Mouse (Mus musculus): Measurements from ENCODE around the gene Acvr2a.
"Not testable (repeated sequence)": the region's sequence is repeated elsewhere in the genome, so short reads cannot be mapped to it uniquely, and the experiment has no call there.

Acvr2a gene

GRCm38 (mm10) chr2:48846689-48847398, 32.9 kb downstream of the Acvr2a start:
- in situ Hi-C loops (cut with MboI; ENCODE audit: low pct_unique_long_range_greater_than_20kb in 1 of 2, low sequenced_read_pairs in 2 of 2, unreplicated experiment in 1 of 2): no loop called here

GRCm38 (mm10) chr2:48865596-48865995, 51.7 kb downstream of the Acvr2a start:
- in situ Hi-C loops (cut with MboI; ENCODE audit: low pct_unique_long_range_greater_than_20kb in 1 of 2, low sequenced_read_pairs in 2 of 2, unreplicated experiment in 1 of 2): not testable (repeated sequence)

- in situ Hi-C loops (cut with MboI; ENCODE audit: low pct_unique_long_range_greater_than_20kb in 1 of 2, low sequenced_read_pairs in 2 of 2, unreplicated experiment in 1 of 2): no loop called here
These were observed 54.4 kb downstream of the Acvr2a start for GRCm38 (mm10) chr2:48868199-48868913.

GRCm38 (mm10) chr2:48885945-48886344, 72.0 kb downstream of the Acvr2a start:
- in situ Hi-C loops (cut with MboI; ENCODE audit: low pct_unique_long_range_greater_than_20kb in 1 of 2, low sequenced_read_pairs in 2 of 2, unreplicated experiment in 1 of 2): loop anchor here (25.0 kb wide), 2 partner anchors 874 to 1099 kb away; no protein-coding TSS in a partner anchor

- in situ Hi-C loops (cut with MboI; ENCODE audit: low pct_unique_long_range_greater_than_20kb in 1 of 2, low sequenced_read_pairs in 2 of 2, unreplicated experiment in 1 of 2): loop anchor here (25.0 kb wide), 2 partner anchors 883 to 1108 kb away; no protein-coding TSS in a partner anchor
These were observed 81.3 kb downstream of the Acvr2a start for GRCm38 (mm10) chr2:48895186-48895585.

- in situ Hi-C loops (cut with MboI; ENCODE audit: low pct_unique_long_range_greater_than_20kb in 1 of 2, low sequenced_read_pairs in 2 of 2, unreplicated experiment in 1 of 2): loop anchor here (25.0 kb wide), 3 partner anchors 403 to 828 kb away; no protein-coding TSS in a partner anchor
These were observed 95.0 kb downstream of the Acvr2a start for GRCm38 (mm10) chr2:48908866-48909265.

GRCm38 (mm10) chr2:48914185-48914584, 100.3 kb downstream of the Acvr2a start:
- in situ Hi-C loops (cut with MboI; ENCODE audit: low pct_unique_long_range_greater_than_20kb in 1 of 2, low sequenced_read_pairs in 2 of 2, unreplicated experiment in 1 of 2): loop anchor here (25.0 kb wide), 3 partner anchors 398 to 823 kb away; no protein-coding TSS in a partner anchor

GRCm38 (mm10) chr2:48915832-48916231, 101.9 kb downstream of the Acvr2a start:
- in situ Hi-C loops (cut with MboI; ENCODE audit: low pct_unique_long_range_greater_than_20kb in 1 of 2, low sequenced_read_pairs in 2 of 2, unreplicated experiment in 1 of 2): loop anchor here (25.0 kb wide), 3 partner anchors 396 to 821 kb away; no protein-coding TSS in a partner anchor

GRCm38 (mm10) chr2:48935058-48935457, 121.1 kb downstream of the Acvr2a start:
- in situ Hi-C loops (cut with MboI; ENCODE audit: low pct_unique_long_range_greater_than_20kb in 1 of 2, low sequenced_read_pairs in 2 of 2, unreplicated experiment in 1 of 2): no loop called here

- in situ Hi-C loops (cut with MboI; ENCODE audit: low pct_unique_long_range_greater_than_20kb in 1 of 2, low sequenced_read_pairs in 2 of 2, unreplicated experiment in 1 of 2): no loop called here
These were observed 133.9 kb downstream of the Acvr2a start for GRCm38 (mm10) chr2:48947761-48948160.

- in situ Hi-C loops (cut with MboI; ENCODE audit: low pct_unique_long_range_greater_than_20kb in 1 of 2, low sequenced_read_pairs in 2 of 2, unreplicated experiment in 1 of 2): no loop called here
These were observed 135.1 kb downstream of the Acvr2a start, which contains the start of gene Mbd5 for GRCm38 (mm10) chr2:48948841-48949584. TSS of gene Mbd5 (plus strand) at chr2:48949508.

GRCm38 (mm10) chr2:48949743-48950251, 135.9 kb downstream of the Acvr2a start:
- in situ Hi-C loops (cut with MboI; ENCODE audit: low pct_unique_long_range_greater_than_20kb in 1 of 2, low sequenced_read_pairs in 2 of 2, unreplicated experiment in 1 of 2): no loop called here

- in situ Hi-C loops (cut with MboI; ENCODE audit: low pct_unique_long_range_greater_than_20kb in 1 of 2, low sequenced_read_pairs in 2 of 2, unreplicated experiment in 1 of 2): no loop called here
These were observed 136.2 kb downstream of the Acvr2a start, which contains the start of gene Orc4 for GRCm38 (mm10) chr2:48950252-48950315. TSS of gene Orc4 (minus strand) at chr2:48950277.

GRCm38 (mm10) chr2:48950316-48950880, 136.5 kb downstream of the Acvr2a start:
- in situ Hi-C loops (cut with MboI; ENCODE audit: low pct_unique_long_range_greater_than_20kb in 1 of 2, low sequenced_read_pairs in 2 of 2, unreplicated experiment in 1 of 2): no loop called here
